Mouse (Mus musculus): Measurements from ENCODE around the gene Gm44805. TPM values are rescaled to one million over a fixed set of nuclear protein-coding genes. Genes with fewer than 3 reads are reported as not detected.
A peak's percentile ranks its signal among the peaks of the same experiment; 100 is the strongest.

The Gm44805 gene
- not detected for total RNA-seq (2021)

- intact Hi-C loops (cut with DNase I): no loop called here
- DNase-seq (ENCODE audit: low spot score in 2 of 2): no peak
Observed at GRCm38 (mm10) chr7:19681202-19681694, at the start of gene Gm44805, which contains the start of gene Apoc4. Gene Gm44805 (minus strand): TSS chr7:19681423. Gene Apoc4 (minus strand): TSS chr7:19681479.

- DNase-seq (ENCODE audit: low spot score in 2 of 2): no peak
- intact Hi-C loops (cut with DNase I): no loop called here
Observed at GRCm38 (mm10) chr7:19726541-19726940, 45.3 kb upstream of the Gm44805 start.

- intact Hi-C loops (cut with DNase I): no loop called here
- no peak for DNase-seq (ENCODE audit: low spot score in 2 of 2)
Observed at GRCm38 (mm10) chr7:19724167-19724566, 42.9 kb upstream of the Gm44805 start.

GRCm38 (mm10) chr7:19722754-19723195 is 41.6 kb upstream of the Gm44805 start:
- intact Hi-C loops (cut with DNase I): no loop called here
- no peak for DNase-seq (ENCODE audit: low spot score in 2 of 2)

DNA sequence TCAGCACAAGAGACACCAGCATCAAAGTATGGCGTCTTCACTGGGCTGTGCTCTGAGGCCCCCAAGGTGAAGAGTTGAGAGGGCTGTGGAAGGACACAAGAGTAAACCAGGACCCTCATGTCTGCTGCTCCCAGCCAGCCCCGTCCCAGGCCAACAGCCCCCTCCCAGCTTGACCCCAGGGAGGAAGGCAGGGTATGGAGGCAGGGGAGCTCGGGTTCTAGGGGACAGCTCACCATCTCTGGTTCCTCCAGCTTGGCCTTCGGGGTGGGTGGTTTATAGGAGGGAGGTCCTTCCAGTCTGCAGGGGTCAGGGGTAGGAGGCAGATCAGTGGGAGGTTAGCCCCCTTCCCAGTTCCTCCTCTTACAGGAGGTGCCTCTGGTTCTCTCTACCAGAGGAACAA is 38.0 kb upstream of the Gm44805 start:
- no peak for DNase-seq (ENCODE audit: low spot score in 2 of 2)
- intact Hi-C loops (cut with DNase I): loop anchor here (5.0 kb wide), 1 partner anchor 797 kb away; no protein-coding TSS in a partner anchor

- no peak for DNase-seq (ENCODE audit: low spot score in 2 of 2)
- intact Hi-C loops (cut with DNase I): loop anchor here (5.0 kb wide), 1 partner anchor 796 kb away; no protein-coding TSS in a partner anchor
Observed at GRCm38 (mm10) chr7:19718297-19718952, 37.2 kb upstream of the Gm44805 start.

DNA sequence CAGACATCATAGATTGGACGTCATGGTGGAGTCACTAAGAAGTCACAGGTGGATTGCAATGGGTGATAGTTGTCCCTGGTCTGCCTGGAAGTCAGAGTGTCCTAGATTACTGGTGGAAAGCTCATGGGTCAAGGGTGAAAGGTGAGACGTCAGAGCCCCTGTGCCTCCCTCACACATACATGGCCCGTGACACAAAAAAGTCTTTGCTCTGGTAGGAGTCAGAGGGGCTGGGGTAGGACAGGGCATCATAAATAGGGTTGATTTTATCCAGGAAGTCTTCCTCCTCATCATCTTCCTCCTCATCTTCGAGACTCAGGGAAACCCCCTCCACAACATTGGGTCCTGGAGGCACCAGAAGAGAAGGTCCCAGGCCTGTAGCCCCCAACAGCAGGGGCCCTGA is 36.1 kb upstream of the Gm44805 start:
- no peak for DNase-seq (ENCODE audit: low spot score in 2 of 2)
- intact Hi-C loops (cut with DNase I): loop anchor here (5.0 kb wide), 1 partner anchor 795 kb away; no protein-coding TSS in a partner anchor

DNA sequence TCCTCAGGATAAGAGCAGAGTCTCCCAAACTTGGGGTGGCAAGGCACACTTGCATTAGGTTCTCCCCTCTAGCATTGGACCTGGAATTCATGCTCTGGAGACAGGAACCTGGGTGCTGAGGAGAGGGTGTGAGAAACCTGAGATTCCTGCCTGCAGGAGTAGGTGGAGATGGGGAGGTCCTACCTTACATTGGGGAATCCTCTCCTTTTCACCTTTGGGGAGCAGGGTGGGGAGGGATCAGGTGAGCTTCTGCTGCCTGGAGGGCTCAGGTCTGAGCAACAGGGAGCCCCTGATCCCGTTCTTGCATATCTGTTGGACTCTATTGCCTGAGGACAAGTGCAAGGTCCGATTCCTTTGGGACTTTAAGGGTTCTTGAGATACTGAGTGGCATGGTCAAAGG is 35.6 kb upstream of the Gm44805 start:
- no peak for DNase-seq (ENCODE audit: low spot score in 2 of 2)
- intact Hi-C loops (cut with DNase I): loop anchor here (1.0 to 5.0 kb wide), 2 partner anchors 33 to 795 kb away; partner anchors contain the start of gene Nectin2

DNA sequence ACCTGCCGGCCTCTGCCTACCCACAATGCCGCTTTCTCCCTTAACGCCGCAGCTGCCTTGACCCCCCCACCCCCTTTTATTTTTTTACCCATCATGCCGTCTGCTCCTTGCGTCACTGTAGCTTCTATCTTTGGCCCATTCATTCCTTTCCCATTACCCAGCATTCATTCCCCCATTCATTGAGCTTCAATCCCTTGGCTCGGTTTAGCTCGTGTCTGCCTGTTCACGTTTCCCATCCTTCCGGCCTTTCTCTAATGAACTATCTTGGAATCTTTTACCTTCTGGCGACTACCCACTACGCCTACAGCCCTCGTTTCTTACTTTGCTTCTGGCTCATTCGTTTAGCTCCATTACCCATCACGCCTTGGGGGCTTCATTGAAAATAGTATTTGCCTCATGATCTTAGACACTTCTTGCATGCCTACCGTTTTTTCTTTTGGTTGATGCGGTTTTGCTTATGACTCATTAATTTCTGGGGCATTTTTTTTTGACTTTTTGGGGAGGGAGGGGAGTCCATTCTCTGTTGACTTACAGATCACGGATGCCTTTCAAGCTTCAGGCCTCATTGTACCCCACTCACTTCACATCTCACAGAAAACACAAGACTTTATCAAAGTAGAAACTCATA is 34.9 kb upstream of the Gm44805 start:
- no peak for DNase-seq (ENCODE audit: low spot score in 2 of 2)
- intact Hi-C loops (cut with DNase I): loop anchor here (1.0 to 5.0 kb wide), 2 partner anchors 34 to 794 kb away; partner anchors contain the start of gene Nectin2

DNA sequence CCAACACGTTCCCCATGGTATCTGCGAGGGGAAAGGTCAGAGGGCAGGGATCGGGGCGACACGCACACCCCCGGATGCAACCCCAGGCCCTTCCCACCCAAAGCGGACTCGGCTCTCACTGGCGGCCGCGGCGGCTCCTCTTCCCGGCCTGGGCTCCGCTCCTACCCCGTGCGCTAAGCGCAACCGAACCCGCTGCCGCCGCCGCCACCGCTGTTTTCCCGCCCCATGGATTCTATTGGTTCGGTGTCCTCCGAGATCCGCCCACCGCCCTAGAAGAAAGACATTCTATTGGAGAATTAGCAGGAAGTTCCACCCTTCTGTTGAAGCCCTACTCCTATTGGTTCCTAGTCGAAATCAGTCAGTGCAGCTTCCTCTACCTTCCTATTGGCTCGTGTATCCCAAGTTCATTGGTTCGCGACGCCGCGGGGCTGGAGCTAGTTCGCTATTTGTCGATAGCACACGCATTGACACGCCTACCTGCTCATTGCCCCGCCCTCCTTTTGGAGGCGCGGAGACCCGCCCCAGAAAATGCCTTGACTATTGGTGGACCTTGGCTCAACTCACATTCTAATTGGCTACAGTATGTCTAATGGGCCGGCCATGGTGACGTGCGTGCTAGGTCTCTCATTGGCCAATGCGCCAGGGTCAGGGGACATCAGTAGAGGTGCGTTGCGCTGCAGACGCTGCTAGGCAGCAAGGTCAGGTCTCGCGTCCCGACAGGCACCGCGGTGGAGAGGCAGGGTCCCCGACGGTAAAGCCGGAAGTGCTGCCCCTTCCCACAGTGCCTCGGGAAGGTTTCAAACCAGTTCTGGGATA is 34.2 kb upstream of the Gm44805 start, which contains the start of gene Tomm40:
Tomm40 (minus strand) TSS at position 200 of the 816 bp plus-strand sequence.
- intact Hi-C loops (cut with DNase I): loop anchor here (1.0 to 5.0 kb wide), 3 partner anchors 35 to 793 kb away; partner anchors contain the start of genes Clptm1 and Nectin2
- peak; percentile 99 to 100 for DNase-seq (ENCODE audit: low spot score in 2 of 2)

DNA sequence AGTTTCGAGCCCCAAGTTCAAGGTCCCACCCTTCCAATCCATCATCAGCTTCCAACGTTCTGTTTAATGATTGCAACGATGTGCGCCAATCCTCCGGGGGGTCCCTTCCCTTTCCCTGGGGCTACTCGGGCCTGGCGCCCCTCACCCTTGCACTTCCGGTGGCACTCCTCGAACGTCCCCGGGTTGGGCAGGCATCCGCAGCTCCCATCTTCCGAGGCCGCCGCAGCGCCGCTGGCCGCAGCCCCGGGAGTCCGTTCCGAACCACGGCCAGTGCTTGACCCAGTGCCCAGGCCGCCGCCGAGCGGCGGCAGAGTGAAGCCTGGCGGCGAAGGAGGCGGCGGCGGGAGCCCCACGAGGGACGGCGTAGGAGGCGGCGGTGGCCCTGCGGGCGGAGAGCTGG is 33.6 kb upstream of the Gm44805 start:
- no peak for DNase-seq (ENCODE audit: low spot score in 2 of 2)
- intact Hi-C loops (cut with DNase I): loop anchor here (1.0 to 5.0 kb wide), 2 partner anchors 50 to 793 kb away; partner anchors contain the start of gene Clptm1

- intact Hi-C loops (cut with DNase I): loop anchor here (2.0 kb wide), 1 partner anchor 45 kb away; no protein-coding TSS in a partner anchor
- DNase-seq (ENCODE audit: low spot score in 2 of 2): no peak
Observed at GRCm38 (mm10) chr7:19713598-19713997, 32.4 kb upstream of the Gm44805 start.

- intact Hi-C loops (cut with DNase I): loop anchor here (2.0 kb wide), 1 partner anchor 44 kb away; no protein-coding TSS in a partner anchor
- DNase-seq (ENCODE audit: low spot score in 2 of 2): no peak
Observed at GRCm38 (mm10) chr7:19713196-19713595, 32.0 kb upstream of the Gm44805 start.

DNA sequence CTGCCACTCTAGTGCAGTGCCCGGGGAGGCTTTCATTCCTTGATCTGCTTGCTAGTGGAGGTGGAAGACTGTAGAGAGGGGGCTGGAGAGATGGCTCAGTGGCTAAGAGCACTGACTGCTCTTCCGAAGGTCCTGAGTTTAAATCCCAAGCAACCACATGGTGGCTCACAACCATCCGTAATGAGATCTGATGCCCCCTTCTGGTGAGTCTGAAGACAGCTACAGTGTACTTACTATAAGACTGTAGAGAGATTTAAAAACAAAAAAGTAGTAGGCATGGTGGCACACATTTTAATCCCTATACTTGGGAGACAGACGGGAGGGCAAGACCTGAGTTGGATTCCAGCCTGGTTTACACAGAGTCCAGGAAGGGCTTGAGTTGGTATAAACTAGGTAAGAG is 31.2 kb upstream of the Gm44805 start:
- intact Hi-C loops (cut with DNase I): loop anchor here (2.0 kb wide), 1 partner anchor 44 kb away; no protein-coding TSS in a partner anchor
- peak in 1 of 2 experiments; percentile 55 for DNase-seq (ENCODE audit: low spot score in 2 of 2)

- intact Hi-C loops (cut with DNase I): no loop called here
- DNase-seq (ENCODE audit: low spot score in 2 of 2): no peak
Observed at GRCm38 (mm10) chr7:19710650-19711049, 29.4 kb upstream of the Gm44805 start.

DNA sequence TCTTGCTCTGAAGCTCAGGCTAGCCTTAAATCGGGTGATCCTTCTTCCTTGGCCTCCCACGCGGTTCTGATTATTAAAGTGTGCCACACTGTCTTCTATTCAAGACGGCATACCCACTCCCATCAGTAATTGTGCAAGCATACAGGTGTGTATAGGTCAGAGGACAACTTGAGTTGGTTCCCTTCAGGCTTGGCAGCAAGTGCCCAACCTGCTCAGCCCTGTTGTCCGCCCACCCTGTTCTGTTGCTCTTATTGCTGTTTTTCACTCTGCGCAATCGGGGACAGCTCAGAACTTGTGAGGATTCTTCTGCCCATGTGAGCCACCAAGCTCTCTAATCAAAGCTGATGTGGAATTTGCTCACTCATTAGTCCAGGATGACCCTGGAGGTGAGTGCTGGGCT is 24.0 kb upstream of the Gm44805 start:
- intact Hi-C loops (cut with DNase I): no loop called here
- DNase-seq (ENCODE audit: low spot score in 2 of 2): no peak

DNA sequence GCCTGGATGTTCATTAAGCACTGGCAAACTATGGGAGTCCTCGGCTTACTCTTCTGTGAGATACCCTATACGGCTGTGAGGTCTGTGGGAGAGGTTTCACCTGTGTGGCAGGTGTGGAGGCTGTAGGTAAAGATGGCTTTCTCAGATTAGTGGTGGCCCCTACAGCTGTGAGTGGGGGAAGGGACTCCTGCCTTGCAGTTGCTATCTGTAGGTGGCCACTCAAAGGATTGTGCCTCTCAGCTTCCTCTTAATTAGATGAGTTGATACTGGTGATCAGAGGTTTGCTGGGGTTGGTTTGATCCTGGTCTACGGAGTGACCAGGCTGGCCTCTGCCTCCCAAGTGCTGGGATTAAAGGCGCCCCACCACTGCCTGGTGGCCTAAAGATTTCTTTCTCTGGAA is 23.3 kb upstream of the Gm44805 start:
- intact Hi-C loops (cut with DNase I): loop anchor here (5.0 kb wide), 1 partner anchor 297 kb away; no protein-coding TSS in a partner anchor

DNA sequence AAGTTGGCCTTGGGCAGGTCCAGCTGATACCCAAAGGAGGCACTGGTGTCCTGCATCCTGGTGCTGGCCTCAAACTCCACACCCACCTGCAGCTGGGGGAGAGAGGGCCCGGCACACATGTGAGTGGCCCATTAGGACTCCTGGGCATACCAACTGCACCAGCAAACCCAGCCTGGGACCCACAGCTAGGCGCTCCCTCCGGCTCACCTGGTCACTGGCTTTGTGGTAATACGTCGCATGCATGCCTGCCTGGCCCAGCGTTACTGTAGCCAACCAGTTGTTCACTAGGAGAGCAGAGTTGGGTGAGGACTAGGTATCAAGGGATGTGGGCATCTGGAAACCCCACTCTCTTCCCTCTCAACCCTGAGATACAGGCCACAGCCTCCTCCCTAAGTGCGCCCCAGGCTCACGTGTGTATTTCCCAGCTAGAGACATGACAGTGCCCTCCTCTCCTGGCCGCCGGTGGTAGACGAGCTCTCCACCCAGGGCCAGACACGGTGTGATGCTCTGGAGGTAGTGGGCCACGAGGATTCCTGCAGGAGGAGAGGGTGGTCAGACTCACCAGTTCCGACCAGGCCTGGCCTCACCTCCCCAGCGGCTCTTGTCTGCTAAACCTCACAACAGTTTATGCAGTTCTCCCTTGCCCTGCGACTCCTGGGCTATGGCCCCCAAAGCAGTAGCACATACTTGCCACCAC is 21.8 kb upstream of the Gm44805 start:
- DNase-seq (ENCODE audit: low spot score in 2 of 2): no peak
- intact Hi-C loops (cut with DNase I): loop anchor here (5.0 kb wide), 1 partner anchor 296 kb away; no protein-coding TSS in a partner anchor

More for the DNA sequence above, 23.3 kb upstream of the Gm44805 start:
- DNase-seq (ENCODE audit: low spot score in 2 of 2): no peak
